Mouse (Mus musculus) olfactory bulb, adult 2 months (tissue): Measurements from ENCODE around the gene Tomm20. TPM values are rescaled to one million over a fixed set of nuclear protein-coding genes. Genes with fewer than 3 reads are reported as not detected.

Experiments
- H3K27ac ChIP-seq: fragments of 200-500 bp; 2 replicates; pipeline ENCODE4 v1.5.1; 2012; ENCODE audit warnings: low read depth, low read length; ENCODE audit not compliant: insufficient read depth
- H3K4me1 ChIP-seq: fragments of 200-500 bp; 2 replicates; pipeline ENCODE4 v1.6.1; 2012; ENCODE audit warnings: low read length; ENCODE audit not compliant: control insufficient read depth, insufficient read depth
- H3K4me3 ChIP-seq: fragments of 200-500 bp; 2 replicates; pipeline ENCODE4 v1.5.1; 2012; ENCODE audit warnings: mild to moderate bottlenecking, low read depth, low read length, moderate library complexity; ENCODE audit not compliant: insufficient read depth
- CTCF ChIP-seq: fragments of 200-500 bp; IDR thresholded peaks from 2 replicates; pipeline ENCODE4 v1.5.1; 2012; ENCODE audit warnings: low read depth, mild to moderate bottlenecking, low read length, moderate library complexity; ENCODE audit not compliant: insufficient read depth
- POLR2A ChIP-seq: fragments of 200-500 bp; IDR thresholded peaks from 2 replicates; pipeline ENCODE4 v1.6.1; 2012; ENCODE audit warnings: mild to moderate bottlenecking, low read depth, low read length, moderate library complexity; ENCODE audit not compliant: insufficient read depth
- WGBS: fragments of 180-500 bp; shearing (Covaris S2); methylation state at CpG from one replicate; pipeline ENCODE4 v1.1.7; 2018; 5-methylcytosine and 5-hydroxymethylcytosine counted together
- polyA plus RNA-seq: library from polyadenylated mRNA; stranded (reverse); fragments of >200 nt; gene quantifications from 2 replicates; pipeline ENCODE4 v1.2.4, GENCODE M21; 2012; ENCODE audit warnings: low replicate concordance; ENCODE audit not compliant: missing spikeins, insufficient read depth, insufficient read length

The Tomm20 gene
- polyA plus RNA-seq, 1 experiment: 518 TPM

DNA sequence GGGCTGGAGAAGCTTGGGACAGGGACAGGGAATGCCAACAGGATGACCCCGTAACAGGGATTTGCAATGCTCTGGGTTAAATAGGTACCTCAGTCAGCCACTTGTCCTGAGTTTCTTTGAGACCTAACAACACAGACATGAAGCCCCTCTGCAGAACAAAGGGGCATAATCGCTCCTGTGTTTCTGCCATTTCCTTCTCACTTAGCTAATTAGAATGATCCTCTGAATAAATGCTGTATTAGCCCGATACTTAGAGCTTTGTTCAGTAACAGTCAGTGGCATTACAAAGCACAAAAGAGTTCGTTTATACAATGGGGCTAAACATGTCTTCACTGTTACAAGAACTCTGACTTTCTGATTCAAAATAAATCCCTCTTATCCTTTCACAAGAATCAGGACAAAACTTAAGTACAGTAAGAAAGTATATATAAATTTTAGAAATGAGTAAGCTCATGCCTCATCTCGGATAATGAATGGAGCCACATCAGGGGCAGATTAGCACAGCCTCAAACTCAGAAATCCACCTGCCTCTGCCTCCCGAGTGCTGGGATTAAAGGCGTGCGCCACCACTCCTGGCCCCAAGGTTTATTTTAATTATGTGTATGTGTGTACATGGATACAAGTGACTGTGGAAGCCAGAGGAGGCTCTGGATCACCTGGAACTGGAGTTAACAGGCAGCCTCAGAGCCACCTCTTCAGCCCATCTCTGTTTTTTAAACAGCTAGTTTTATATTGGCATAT, 31.1 kb upstream of the Tomm20 start:
- H3K27ac ChIP-seq: no peak overlapping the region
- 46% methylated on average over 8 of the region's 8 CpGs for WGBS
- no peak for TF ChIP-seq POLR2A
- no peak for TF ChIP-seq CTCF
- H3K4me1 ChIP-seq: no peaks in the 10 kb centered on the region
- no peak overlapping the region for H3K4me3 ChIP-seq

DNA sequence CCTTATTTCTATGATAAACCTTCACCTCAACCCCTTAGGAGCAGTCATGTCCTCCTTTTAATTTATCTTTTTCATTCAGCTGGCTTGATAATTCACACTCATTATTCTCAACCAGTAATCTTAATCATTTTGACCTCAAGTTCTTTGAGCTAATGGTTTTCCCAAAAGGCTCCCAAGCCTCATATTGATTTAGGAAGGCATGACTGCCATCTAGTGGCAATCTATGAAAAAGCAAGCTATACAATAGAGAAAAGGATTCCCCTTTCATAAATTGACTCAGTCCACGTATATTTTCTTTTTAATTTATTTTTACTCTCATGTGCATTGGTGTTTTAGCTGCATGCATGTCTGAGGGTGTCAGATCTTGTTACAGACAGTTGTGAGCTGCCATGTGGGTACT, 30.1 kb upstream of the Tomm20 start:
- H3K4me3 ChIP-seq: no peak overlapping the region
- WGBS: 2% methylated on average over 1 of the region's 1 CpGs
- no peak for TF ChIP-seq POLR2A
- no peak overlapping the region for H3K27ac ChIP-seq
- peaks cover 2% of the 10 kb centered on the region; the same call in 1 of the 2 replicates for H3K4me1 ChIP-seq

DNA sequence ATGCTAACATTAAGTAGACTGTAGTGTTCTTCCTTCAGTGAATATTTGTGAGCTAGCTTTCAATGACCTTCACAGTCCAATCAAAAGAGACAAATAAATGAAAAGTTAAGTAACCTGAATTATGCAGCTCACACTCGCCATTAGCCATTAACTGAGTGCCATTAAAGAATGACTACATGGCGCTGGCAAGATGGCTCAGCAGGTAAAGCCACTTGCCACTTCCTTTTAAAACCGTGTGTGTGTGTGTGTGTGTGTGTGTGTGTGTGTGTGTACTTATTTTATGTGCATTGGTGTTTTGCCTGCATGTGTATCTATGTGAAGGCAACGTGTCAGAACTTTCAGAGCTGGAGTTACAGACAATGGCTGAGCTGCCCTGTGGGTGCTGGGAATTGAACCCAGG, 28.9 kb upstream of the Tomm20 start:
- 76% methylated on average over 4 of the region's 4 CpGs for WGBS
- Histone ChIP-seq H3K4me3 (no peak overlapping the region), H3K4me1 (peaks cover 2% of the 10 kb centered on the region; the same call in 1 of the 2 replicates), H3K27ac (no peak overlapping the region)
- no peak for TF ChIP-seq POLR2A
- TF ChIP-seq CTCF: no peak

DNA sequence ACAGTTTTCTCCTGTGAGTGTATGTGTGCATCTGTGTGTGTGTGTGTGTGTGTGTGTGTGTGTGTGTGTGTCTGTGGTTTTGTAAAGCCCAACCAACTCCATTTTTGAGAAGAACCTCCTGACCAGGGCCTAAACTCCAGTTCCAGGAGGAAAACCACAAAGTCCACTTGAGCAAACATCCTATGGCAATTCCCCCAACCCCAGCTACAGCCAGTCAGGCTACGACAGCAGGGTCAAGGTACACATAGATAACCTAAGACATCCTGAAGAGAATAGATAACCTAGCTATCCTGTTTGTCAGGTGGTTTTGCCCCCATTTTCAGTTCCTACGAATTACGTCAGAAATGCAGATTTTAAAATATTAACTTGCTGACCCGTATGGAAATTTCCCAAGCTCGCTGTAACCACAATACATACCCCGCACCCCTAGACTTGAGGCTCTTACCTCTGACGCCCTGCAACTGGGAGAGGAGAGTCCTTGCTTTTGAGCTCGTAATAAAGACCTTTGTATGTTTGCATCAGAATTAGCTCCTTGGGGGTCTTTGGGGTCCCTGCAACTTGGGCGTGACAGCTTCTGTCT, 28.1 kb upstream of the Tomm20 start:
- TF ChIP-seq CTCF (no peak), POLR2A (no peak)
- peaks cover 4% of the 10 kb centered on the region; the same call in 1 of the 2 replicates for H3K4me1 ChIP-seq

DNA sequence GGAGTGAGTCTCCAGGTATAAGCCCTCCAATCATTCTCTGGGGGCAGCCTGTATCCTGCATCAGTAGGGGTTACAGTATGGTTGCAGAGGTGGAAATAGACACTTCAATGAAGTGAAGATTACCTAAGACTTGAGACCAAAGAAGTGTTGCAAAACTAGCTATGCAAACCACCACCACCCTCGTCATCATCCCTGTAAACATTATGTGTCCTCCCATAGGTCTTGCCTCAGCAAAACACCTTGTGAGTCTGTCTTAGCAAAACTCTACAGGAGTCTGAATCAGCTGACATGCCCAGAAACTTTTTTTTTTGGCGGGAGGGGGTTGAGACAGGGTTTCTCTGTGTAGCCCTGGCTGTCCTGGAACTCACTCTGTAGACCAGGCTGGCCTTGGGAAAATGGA, 27.0 kb upstream of the Tomm20 start:
- peaks cover 4% of the 10 kb centered on the region; the same call in 1 of the 2 replicates for H3K4me1 ChIP-seq
- TF ChIP-seq POLR2A: no peak
- no peak for TF ChIP-seq CTCF
- WGBS: 79% methylated on average over 2 of the region's 2 CpGs
- no peak overlapping the region for H3K4me3 ChIP-seq
- no peak overlapping the region for H3K27ac ChIP-seq

More for the DNA sequence above, 28.1 kb upstream of the Tomm20 start:
- Histone ChIP-seq H3K27ac (no peak overlapping the region), H3K4me3 (no peak overlapping the region)
- 73% methylated on average over 9 of the region's 9 CpGs for WGBS

DNA sequence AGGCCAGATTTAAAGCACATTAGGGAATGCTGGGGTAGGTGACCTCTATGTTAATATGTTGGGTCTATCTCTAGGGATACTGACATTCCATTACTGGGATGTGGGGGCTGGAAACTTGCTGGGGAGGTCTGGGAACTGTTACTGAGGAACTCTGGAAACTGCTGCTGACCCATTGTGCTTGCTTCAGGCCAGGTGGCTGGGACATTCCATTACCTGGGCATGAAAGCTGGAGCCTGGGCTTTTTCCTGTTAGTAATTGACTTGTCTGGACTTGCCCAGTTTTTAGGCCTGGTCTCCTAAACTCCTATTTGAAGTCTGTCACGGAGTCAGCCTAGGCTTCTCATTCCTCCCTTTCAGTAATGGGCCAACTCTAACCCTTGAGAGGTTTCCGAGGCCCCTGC, 26.5 kb upstream of the Tomm20 start:
- Histone ChIP-seq H3K4me3 (no peak overlapping the region), H3K4me1 (peaks cover 4% of the 10 kb centered on the region; the same call in 1 of the 2 replicates), H3K27ac (no peak overlapping the region)
- no peak for TF ChIP-seq POLR2A
- no peak for TF ChIP-seq CTCF
- 96% methylated on average over 2 of the region's 2 CpGs for WGBS

DNA sequence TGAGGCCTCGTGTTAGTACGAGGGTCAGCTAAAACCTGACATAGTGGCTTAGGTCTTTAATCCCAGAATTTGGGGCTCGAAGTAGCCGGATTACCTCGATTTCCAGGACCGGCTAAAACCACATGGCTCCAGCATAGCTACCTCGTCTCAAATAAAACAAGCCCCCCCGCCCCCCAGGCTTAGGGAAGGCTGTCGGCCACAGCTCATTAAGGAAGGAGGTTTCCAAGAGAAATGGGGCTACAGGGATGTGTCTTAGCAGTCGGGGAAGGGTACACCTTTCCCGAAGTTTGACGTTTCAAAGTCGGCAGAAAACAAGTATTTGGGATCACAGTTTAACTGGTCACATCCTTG, 25.6 kb upstream of the Tomm20 start:
- TF ChIP-seq POLR2A: no peak
- TF ChIP-seq CTCF: no peak
- H3K4me3 ChIP-seq: peak overlapping the region; percentile 88
- peaks cover 4% of the 10 kb centered on the region; the same call in 1 of the 2 replicates for H3K4me1 ChIP-seq
- H3K27ac ChIP-seq: peak overlapping the region; percentile 39; the same call in 1 of the 2 replicates
- WGBS: 6% methylated on average over 13 of the region's 13 CpGs

DNA sequence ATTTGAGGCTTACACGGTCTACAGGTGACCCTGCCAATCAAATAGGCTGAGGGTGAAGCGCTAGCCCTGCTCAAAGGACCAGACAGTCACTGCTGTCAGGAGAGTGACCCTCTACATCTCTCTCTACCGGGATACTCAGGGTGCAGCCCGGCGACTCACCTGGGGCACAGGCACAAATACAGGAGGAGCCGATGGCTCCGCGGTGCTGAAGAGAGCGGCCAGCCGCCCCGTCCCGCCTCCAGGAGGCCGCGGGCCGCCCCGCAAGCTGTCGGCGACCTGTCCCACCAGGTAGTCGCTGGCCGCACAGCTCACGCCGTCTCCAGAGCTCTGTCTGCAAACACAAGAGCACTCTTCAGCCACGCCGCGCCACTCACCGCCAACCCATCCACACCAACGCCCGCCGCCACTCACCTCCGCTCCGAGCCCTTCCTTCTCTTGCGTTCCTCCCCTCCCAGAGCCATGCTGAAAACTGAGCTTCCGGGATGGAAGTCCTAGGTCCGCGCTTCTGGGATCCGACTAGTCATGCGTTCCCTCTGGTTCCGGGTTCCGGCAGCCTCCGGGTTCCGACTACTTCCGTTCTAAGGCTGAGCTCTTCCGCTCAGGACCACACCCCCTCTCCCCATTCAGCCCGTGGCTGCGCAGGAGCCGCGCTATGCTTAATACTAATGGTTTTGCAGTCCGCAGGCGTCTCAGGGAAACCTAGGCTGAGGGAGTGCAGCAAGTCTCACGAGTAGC, 25.1 kb upstream of the Tomm20 start, which contains the start of gene Rbm34:
Gene Rbm34, minus strand, starts transcription at position 493 of the 735 bp plus-strand sequence.
- Histone ChIP-seq H3K4me1 (peaks cover 4% of the 10 kb centered on the region; the same call in 1 of the 2 replicates), H3K27ac (peak within 1 kb of the TSS; percentile 39; the same call in 1 of the 2 replicates), H3K4me3 (peak within 1 kb of the TSS; percentile 88)
- no peak for TF ChIP-seq CTCF
- peak; percentile 86 for TF ChIP-seq POLR2A
- WGBS: under 1% methylated on average over 50 of the region's 50 CpGs

DNA sequence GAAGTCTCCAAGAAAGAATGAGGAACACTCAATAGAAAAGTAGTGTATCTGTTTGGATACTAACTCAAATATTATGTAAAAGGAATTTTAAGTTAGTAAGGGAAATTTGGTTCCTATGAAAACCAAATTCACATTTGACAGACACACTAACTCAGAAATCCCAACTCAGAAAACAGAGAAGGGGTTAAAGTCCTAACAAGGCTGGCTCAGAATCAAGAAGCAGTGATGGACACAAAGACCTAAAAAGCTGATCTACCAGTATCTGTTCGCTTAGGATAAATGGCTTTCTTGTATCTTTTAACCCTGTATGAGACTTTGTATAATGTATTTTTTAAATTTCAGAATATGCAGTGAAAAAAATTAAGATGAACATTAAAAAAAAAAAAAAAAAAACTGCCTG, 23.9 kb upstream of the Tomm20 start:
- H3K4me1 ChIP-seq: peaks cover 4% of the 10 kb centered on the region; the same call in 1 of the 2 replicates
- no peak overlapping the region for H3K4me3 ChIP-seq
- TF ChIP-seq POLR2A (no peak), CTCF (no peak)
- H3K27ac ChIP-seq: no peak overlapping the region
- WGBS: 81% methylated on average over 1 of the region's 1 CpGs
